Mouse (Mus musculus) MEL (cell line): ENCODE results near the gene Fosb. TPM values are rescaled to one million over a fixed set of nuclear protein-coding genes. Genes with fewer than 3 reads are reported as not detected.

Source experiments
- DNase-seq: peaks from one replicate; pipeline ENCODE4 v3.0.0; 2011; ENCODE audit warnings: low read depth, low spot score
- H3K27ac ChIP-seq: 2 replicates; pipeline ENCODE4 v1.5.1; 2012; ENCODE audit warnings: low read depth, mild to moderate bottlenecking, control low read depth, low read length, moderate library complexity; ENCODE audit not compliant: control insufficient read depth
- H3K27me3 ChIP-seq, 2 experiments: fragments of 150-350 bp in 1 of 2; sonication (generic) in 1 of 2; 2 replicates each; pipeline ENCODE4 v1.6.1; 2012; ENCODE audit warnings: low read length in 2 of 2, mild to moderate bottlenecking in 2 of 2, improper control_type of control experiment in 1 of 2, moderate library complexity in 1 of 2; ENCODE audit not compliant: insufficient read depth in 2 of 2, control insufficient read depth in 1 of 2
- H3K36me3 ChIP-seq, 2 experiments: 2 replicates each; pipeline ENCODE4 v1.6.1; 2012 to 2014; ENCODE audit warnings: low read length in 2 of 2, improper control_type of control experiment in 1 of 2, inconsistent platforms in 1 of 2, mild to moderate bottlenecking in 1 of 2; ENCODE audit not compliant: insufficient read depth in 2 of 2, control insufficient read depth in 1 of 2
- H3K4me1 ChIP-seq, 2 experiments: fragments of 150-350 bp in 1 of 2; sonication (generic) in 1 of 2; 2 replicates each; pipeline ENCODE4 v1.6.1; 2012; ENCODE audit warnings: low read length in 2 of 2, improper control_type of control experiment in 1 of 2, mild to moderate bottlenecking in 1 of 2; ENCODE audit not compliant: insufficient read depth in 2 of 2, control insufficient read depth in 1 of 2
- H3K4me3 ChIP-seq, 2 experiments: fragments of 150-350 bp in 1 of 2; sonication (generic) in 1 of 2; 2 replicates each; pipeline ENCODE4 v1.5.1; 2012; ENCODE audit warnings: low read depth in 2 of 2, low read length in 2 of 2, mild to moderate bottlenecking in 2 of 2, moderate library complexity in 2 of 2, control low read depth in 1 of 2, improper control_type of control experiment in 1 of 2; ENCODE audit not compliant: control insufficient read depth in 1 of 2, insufficient read depth in 1 of 2
- H3K79me2 ChIP-seq: 2 replicates; pipeline ENCODE4 v1.6.1; 2012; ENCODE audit warnings: mild to moderate bottlenecking, low read length, moderate library complexity; ENCODE audit not compliant: control insufficient read depth, poor library complexity, insufficient read depth
- H3K9ac ChIP-seq: 2 replicates; pipeline ENCODE4 v1.6.1; 2012; ENCODE audit warnings: low read depth, mild to moderate bottlenecking, control low read depth, low read length, moderate library complexity; ENCODE audit not compliant: control insufficient read depth, poor library complexity, severe bottlenecking
- H3K9me3 ChIP-seq: fragments of 150-350 bp; sonication (generic); replicated peaks from 2 replicates; pipeline ENCODE4 v1.6.1; 2012; ENCODE audit warnings: mild to moderate bottlenecking, low read length, improper control_type of control experiment, moderate library complexity; ENCODE audit not compliant: insufficient read depth
- BHLHE40 ChIP-seq: IDR thresholded peaks from 2 replicates; pipeline ENCODE4 v1.6.1; 2012; ENCODE audit warnings: low read depth, mild to moderate bottlenecking, inconsistent platforms, low read length, improper control_type of control experiment, borderline replicate concordance
- CHD1 ChIP-seq: IDR thresholded peaks from 2 replicates; pipeline ENCODE4 v1.6.1; 2012; ENCODE audit warnings: low read depth, mild to moderate bottlenecking, inconsistent platforms, low read length, improper control_type of control experiment
- CTCF ChIP-seq, 3 experiments: IDR thresholded peaks in 2 of 3; conservative IDR thresholded peaks in 1 of 3; 2 replicates each; pipeline ENCODE4 v1.5.1; 2011 to 2012; ENCODE audit warnings: low read length in 3 of 3, low read depth in 2 of 3, mild to moderate bottlenecking in 2 of 3, improper control_type of control experiment in 1 of 3, inconsistent platforms in 1 of 3, mixed read lengths in 1 of 3, moderate library complexity in 1 of 3; ENCODE audit not compliant: control insufficient read depth in 1 of 3, insufficient read depth in 1 of 3, poor library complexity in 1 of 3, severe bottlenecking in 1 of 3
- E2F4 ChIP-seq: IDR thresholded peaks from 2 replicates; pipeline ENCODE4 v1.6.1; 2011; ENCODE audit warnings: low read depth, low read length, improper control_type of control experiment, borderline replicate concordance
- ELF1 ChIP-seq: IDR thresholded peaks from 2 replicates; pipeline ENCODE4 v1.6.1; 2014; ENCODE audit warnings: low read depth, mild to moderate bottlenecking, inconsistent platforms, low read length, improper control_type of control experiment, moderate library complexity
- ETS1 ChIP-seq: IDR thresholded peaks from 2 replicates; pipeline ENCODE4 v1.6.1; 2012; ENCODE audit warnings: low read depth, mild to moderate bottlenecking, inconsistent platforms, low read length, improper control_type of control experiment, moderate library complexity
- GABPA ChIP-seq: IDR thresholded peaks from 2 replicates; pipeline ENCODE4 v1.6.1; 2012; ENCODE audit warnings: low read depth, mild to moderate bottlenecking, inconsistent platforms, low read length, improper control_type of control experiment, moderate library complexity
- MAZ ChIP-seq: IDR thresholded peaks from 2 replicates; pipeline ENCODE4 v1.6.1; 2012; ENCODE audit warnings: low read depth, mild to moderate bottlenecking, inconsistent platforms, low read length, improper control_type of control experiment
- MEF2A ChIP-seq: IDR thresholded peaks from 2 replicates; pipeline ENCODE4 v1.6.1; 2014; ENCODE audit warnings: low read depth, mild to moderate bottlenecking, inconsistent platforms, low read length, improper control_type of control experiment; ENCODE audit not compliant: poor library complexity, insufficient replicate concordance, severe bottlenecking; ENCODE audit errors: extremely low read depth
- MXI1 ChIP-seq: IDR thresholded peaks from 2 replicates; pipeline ENCODE4 v1.6.1; 2011; ENCODE audit warnings: mild to moderate bottlenecking, low read depth, low read length, improper control_type of control experiment
- POLR2AphosphoS2 ChIP-seq: IDR thresholded peaks from 2 replicates; pipeline ENCODE4 v1.6.1; 2011; ENCODE audit warnings: low read length, improper control_type of control experiment
- POLR2AphosphoS5 ChIP-seq: IDR thresholded peaks from 2 replicates; pipeline ENCODE4 v1.6.1; 2012; ENCODE audit warnings: low read depth, borderline replicate concordance, mild to moderate bottlenecking, inconsistent platforms, low read length, moderate library complexity, mixed read lengths
- RCOR1 ChIP-seq: IDR thresholded peaks from 2 replicates; pipeline ENCODE4 v1.6.1; 2012; ENCODE audit warnings: low read depth, mild to moderate bottlenecking, inconsistent platforms, low read length, improper control_type of control experiment
- SIN3A ChIP-seq: IDR thresholded peaks from 2 replicates; pipeline ENCODE4 v1.6.1; 2012; ENCODE audit warnings: low read length, improper control_type of control experiment, inconsistent platforms
- TCF12 ChIP-seq: IDR thresholded peaks from 2 replicates; pipeline ENCODE4 v1.6.1; 2014; ENCODE audit warnings: low read depth, mild to moderate bottlenecking, inconsistent platforms, low read length, improper control_type of control experiment, moderate library complexity
- UBTF ChIP-seq: IDR thresholded peaks from 2 replicates; pipeline ENCODE4 v1.6.1; 2012; ENCODE audit warnings: low read depth, mild to moderate bottlenecking, inconsistent platforms, low read length, improper control_type of control experiment, moderate library complexity, borderline replicate concordance; ENCODE audit not compliant: insufficient read depth
- USF2 ChIP-seq, 2 experiments: IDR thresholded peaks; 2 replicates each; pipeline ENCODE4 v1.6.1; 2011 to 2012; ENCODE audit warnings: improper control_type of control experiment in 2 of 2, low read length in 2 of 2, borderline replicate concordance in 1 of 2, inconsistent platforms in 1 of 2, low read depth in 1 of 2, mild to moderate bottlenecking in 1 of 2; ENCODE audit not compliant: insufficient read depth in 1 of 2
- ZC3H11A ChIP-seq: IDR thresholded peaks from 2 replicates; pipeline ENCODE4 v1.6.1; 2012; ENCODE audit warnings: low read depth, mild to moderate bottlenecking, inconsistent platforms, low read length, improper control_type of control experiment
- ZKSCAN1 ChIP-seq: IDR thresholded peaks from 2 replicates; pipeline ENCODE4 v1.6.1; 2012; ENCODE audit warnings: low read depth, mild to moderate bottlenecking, inconsistent platforms, low read length, improper control_type of control experiment, moderate library complexity
- ZMIZ1 ChIP-seq: IDR thresholded peaks from 2 replicates; pipeline ENCODE4 v1.6.1; 2012; ENCODE audit warnings: low read depth, mild to moderate bottlenecking, inconsistent platforms, low read length, improper control_type of control experiment, moderate library complexity
- polyA plus RNA-seq, 2 experiments: library from polyadenylated mRNA; stranded (reverse) in 1 of 2; unstranded in 1 of 2; fragments of >175 nt in 1 of 2; fragments of >200 nt in 1 of 2; gene quantifications; 2 replicates each; pipeline versions ENCODE4 v1.2.1 to v1.2.4; 2012; ENCODE audit warnings: low replicate concordance in 2 of 2, low read depth in 1 of 2; ENCODE audit not compliant: insufficient read length in 2 of 2, insufficient read depth in 1 of 2, missing spikeins in 1 of 2
- total RNA-seq: library from RNA; depleted of rRNA; stranded (reverse); fragments of 300-350 nt; gene quantifications from 2 replicates; pipeline ENCODE4 v1.2.3, GENCODE M21; 2012

Gene Fosb
- total and polyA plus RNA-seq, 3 experiments, result 0.04 to 0.49 TPM; not detected in 1

GRCm38 (mm10) chr7:19302264-19303045 lies 7.4 kb downstream of the Fosb start:
- peaks cover 0 to 4% of the 10 kb centered on the region in 2 experiments; a peak in 1 of 4 replicates for H3K36me3 ChIP-seq
- TF ChIP-seq ELF1 (no peak), MAZ (no peak), MEF2A (no peak), TCF12 (no peak), RCOR1 (no peak), GABPA (no peak), USF2 (IDR thresholded peaks at IDR 0.05; ENCODE audit: borderline replicate concordance in 1 of 2, insufficient read depth in 1 of 2, low read depth in 1 of 2, low read length in 2 of 2) (no peak), ZMIZ1 (no peak), E2F4 (no peak), BHLHE40 (no peak), ZKSCAN1 (no peak), POLR2AphosphoS2 (no peak), UBTF (no peak), ETS1 (no peak), CTCF (IDR thresholded peaks at IDR 0.05 in 2 of 3, conservative IDR thresholded peaks at IDR 0.05 in 1 of 3; ENCODE audit: control insufficient read depth in 1 of 3, insufficient read depth in 1 of 3, low read depth in 2 of 3, low read length in 3 of 3, poor library complexity in 1 of 3, severe bottlenecking in 1 of 3) (no peak), CHD1 (no peak), POLR2AphosphoS5 (no peak), SIN3A (no peak), ZC3H11A (no peak), MXI1 (no peak)

More at GRCm38 (mm10) chr7:19302264-19303045, 7.4 kb downstream of the Fosb start:
- Histone ChIP-seq H3K4me3 (no peak overlapping the region), H3K4me1 (peaks cover 3 to 18% of the 10 kb centered on the region in 2 experiments; a peak in 3 of 4 replicates), H3K79me2 (no peaks in the 10 kb centered on the region), H3K27me3 (no peaks in the 10 kb centered on the region), H3K27ac (no peak overlapping the region), H3K9me3 (no peaks in the 10 kb centered on the region), H3K9ac (no peak overlapping the region)
- DNase-seq, result no peak
